24 mouse cellular contexts compared by ENCODE assay signal in genomic region chr11:24246314-24246713, GRCm38 (mm10).
"Had no signal": no experiment of that assay in that cellular context is flagged by ENCODE, and none has a peak within 500 bp of the region (broad histone marks: within the 10 kb centered on the region; RNA-seq: fewer than 3 reads in every experiment).

No protein-coding gene starts in this region.

- H3K27me3 ChIP-seq: heart, embryonic 12.5 days; hindbrain, embryonic 13.5 days; hindbrain, embryonic 15.5 days; limb, embryonic 13.5 days; limb, embryonic 15.5 days had no signal

- H3K4me1 ChIP-seq: hindbrain, embryonic 15.5 days; kidney, embryonic 15.5 days had no signal

- H3K27ac ChIP-seq: heart, adult 2 months; hindbrain, embryonic 10.5 days; hindbrain, embryonic 13.5 days; hindbrain, embryonic 15.5 days; hindbrain, postnatal 0 days; kidney, embryonic 15.5 days; kidney, postnatal 0 days; limb, embryonic 13.5 days; limb, embryonic 15.5 days; liver, embryonic 12.5 days had no signal

- H3K36me3 ChIP-seq: heart, embryonic 12.5 days; hindbrain, embryonic 10.5 days; hindbrain, embryonic 13.5 days; hindbrain, embryonic 15.5 days; kidney, embryonic 15.5 days; limb, embryonic 13.5 days; limb, embryonic 15.5 days; liver, embryonic 12.5 days had no signal

- H3K4me3 ChIP-seq: heart, adult 2 months; heart, embryonic 12.5 days; hindbrain, embryonic 10.5 days; hindbrain, embryonic 13.5 days; hindbrain, embryonic 15.5 days; kidney, embryonic 15.5 days; limb, embryonic 13.5 days; limb, embryonic 15.5 days; liver, embryonic 12.5 days had no signal

- H3K9me3 ChIP-seq: heart, embryonic 12.5 days; hindbrain, embryonic 10.5 days; hindbrain, embryonic 13.5 days; hindbrain, embryonic 15.5 days; kidney, embryonic 15.5 days; limb, embryonic 13.5 days; limb, embryonic 15.5 days; liver, embryonic 12.5 days had no signal

- DNase-seq: gastrocnemius, postnatal 14 days; gastrocnemius, postnatal 36 days; heart, adult 11 months; heart, adult 2 months; heart, postnatal 10 days; heart, postnatal 4 days; kidney, adult 11 months; kidney, adult 2 months; kidney, adult 9 months; kidney, postnatal 14 days; kidney, postnatal 36 days; layer of hippocampus, adult 9-11 months; layer of hippocampus, postnatal 36 days; left cerebral cortex, postnatal 4 days had no signal
